Mouse (Mus musculus): ENCODE data around the gene Sfxn5. TPM values are rescaled to one million over a fixed set of nuclear protein-coding genes. Genes with fewer than 3 reads are reported as not detected.

Gene Sfxn5
- polyA plus RNA-seq, 1 experiment from 2014 or later: 8.0 TPM

DNA sequence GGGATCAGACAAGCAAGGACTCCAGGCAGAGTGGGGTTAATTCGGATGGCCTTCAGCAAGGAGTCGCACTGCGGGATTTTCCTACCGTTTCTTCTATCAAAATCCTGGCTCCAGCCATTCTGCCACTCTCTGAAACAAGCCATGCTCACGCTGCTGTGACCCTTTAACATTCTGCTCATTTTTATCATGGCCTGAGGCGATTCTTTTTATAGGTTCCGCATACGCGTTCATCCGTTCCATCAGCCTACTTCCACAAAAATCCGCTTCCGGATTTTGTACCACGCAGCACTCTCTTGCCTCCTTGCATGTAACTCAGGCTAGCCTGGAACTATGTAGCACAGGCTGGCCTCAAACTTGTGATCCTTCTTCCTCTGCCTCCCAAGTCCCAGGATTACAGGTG lies 510 bp upstream of the Sfxn5 start:
- ATAC-seq (peak; percentile 0; the same call in 1 of the 2 replicates), DNase-seq (ENCODE audit: low spot score) (peak; percentile 55)
- Histone ChIP-seq H3K27me3 (replicated peaks; ENCODE audit: insufficient read depth, low read length) (no peaks in the 10 kb centered on the region), H3K4me3 (ENCODE audit: low read depth, low read length) (peak overlapping the region; percentile 68), H3K27ac (ENCODE audit: low read length) (no peak overlapping the region), H3K4me2 (replicated peaks; ENCODE audit: low read depth, low read length) (peak overlapping the region; percentile 91), H3K9me3 (ENCODE audit: low read length) (no peaks in the 10 kb centered on the region), H3K4me1 (ENCODE audit: insufficient read depth, low read depth, low read length) (peaks cover 4% of the 10 kb centered on the region; the same call in 1 of the 2 replicates), H3K9ac (replicated peaks; ENCODE audit: low read depth) (0 out of 2 replicates have a peak overlapping the region, but pooled peaks have one; percentile 26), H3K36me3 (ENCODE audit: insufficient read depth, low read length) (no peaks in the 10 kb centered on the region)
- WGBS: under 1% methylated on average over 13 of the region's 13 CpGs
- TF ChIP-seq EP300 (IDR thresholded peaks at IDR 0.05) (no peak), CTCF (IDR thresholded peaks at IDR 0.05) (no peak)

DNA sequence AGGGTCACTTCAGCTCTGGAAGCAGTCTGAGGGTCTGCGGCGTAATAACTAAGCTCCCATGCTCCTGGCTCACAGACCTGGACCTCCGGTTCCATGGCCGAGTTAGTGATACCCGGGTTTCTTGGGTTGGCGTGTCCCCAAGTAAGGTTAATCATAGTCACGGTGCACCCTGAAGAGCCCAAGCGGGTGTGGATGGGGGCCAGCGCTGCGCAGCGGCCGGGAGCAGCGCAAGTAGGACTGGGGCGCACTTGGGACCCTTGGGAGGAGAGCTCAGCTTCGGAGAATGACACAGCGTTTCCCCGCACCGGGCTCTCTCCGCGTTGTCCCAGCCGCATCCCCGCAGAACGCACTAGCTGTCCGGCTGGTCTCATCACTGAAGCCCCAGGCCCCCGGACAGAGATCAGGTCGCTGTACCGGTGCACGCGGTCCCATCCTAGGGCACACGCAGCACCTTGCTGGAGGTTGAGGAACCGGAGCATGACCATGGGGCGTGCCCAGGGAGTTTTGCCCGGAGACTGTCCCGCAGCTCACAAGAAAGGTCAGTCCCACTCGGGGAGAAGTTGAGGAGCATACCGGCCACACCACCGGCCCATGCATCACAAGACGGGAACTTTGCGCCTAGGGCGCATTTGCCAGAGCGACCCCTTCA lies 747 bp downstream of the Sfxn5 start:
- Histone ChIP-seq H3K4me1 (ENCODE audit: insufficient read depth, low read depth, low read length) (peaks cover 4% of the 10 kb centered on the region; the same call in 1 of the 2 replicates), H3K9ac (replicated peaks; ENCODE audit: low read depth) (peak overlapping the region; percentile 65), H3K4me2 (replicated peaks; ENCODE audit: low read depth, low read length) (peak overlapping the region; percentile 91), H3K4me3 (ENCODE audit: low read depth, low read length) (peak overlapping the region; percentile 68), H3K27me3 (replicated peaks; ENCODE audit: insufficient read depth, low read length) (no peaks in the 10 kb centered on the region), H3K9me3 (ENCODE audit: low read length) (no peaks in the 10 kb centered on the region), H3K27ac (ENCODE audit: low read length) (no peak overlapping the region), H3K36me3 (ENCODE audit: insufficient read depth, low read length) (no peaks in the 10 kb centered on the region)
- ATAC-seq (peak; percentile 16), DNase-seq (ENCODE audit: low spot score) (peak; percentile 19)
- no peak for TF ChIP-seq EP300 (IDR thresholded peaks at IDR 0.05)
- TF ChIP-seq CTCF (IDR thresholded peaks at IDR 0.05): 0 out of 2 replicates have a peak, but pooled peaks have one; percentile 1
- WGBS: under 1% methylated on average over 41 of the region's 41 CpGs

DNA sequence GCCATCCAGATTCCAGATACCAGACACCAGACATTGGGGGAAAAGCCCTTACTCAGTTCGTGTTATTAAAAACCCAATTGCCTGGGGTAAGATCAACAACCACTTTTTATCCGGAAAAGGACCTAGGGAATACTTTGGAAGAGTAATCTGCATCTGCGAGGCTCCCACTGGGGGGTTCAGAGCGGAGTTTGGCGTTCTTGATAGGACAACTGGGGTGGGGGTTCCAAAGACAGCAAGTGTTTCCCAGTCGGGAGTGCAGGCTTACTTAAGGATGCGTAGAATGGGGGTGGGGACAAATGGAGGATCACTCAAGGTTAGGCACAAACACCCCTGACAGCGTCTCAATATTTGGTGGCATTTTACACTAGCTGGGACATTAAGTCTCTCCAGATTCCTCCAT lies 1.5 kb downstream of the Sfxn5 start:
- ATAC-seq (no peak), DNase-seq (ENCODE audit: low spot score) (no peak)
- H3K36me3 ChIP-seq (ENCODE audit: insufficient read depth, low read length): no peaks in the 10 kb centered on the region
- peak overlapping the region; percentile 91; the same call in 1 of the 2 replicates for H3K4me2 ChIP-seq (replicated peaks; ENCODE audit: low read depth, low read length)
- 15% methylated on average over 8 of the region's 8 CpGs for WGBS
- H3K9me3 ChIP-seq (ENCODE audit: low read length): no peaks in the 10 kb centered on the region
- no peak overlapping the region for H3K4me3 ChIP-seq (ENCODE audit: low read depth, low read length)
- peaks cover 4% of the 10 kb centered on the region; the same call in 1 of the 2 replicates for H3K4me1 ChIP-seq (ENCODE audit: insufficient read depth, low read depth, low read length)
- no peak overlapping the region for H3K9ac ChIP-seq (replicated peaks; ENCODE audit: low read depth)
- TF ChIP-seq CTCF (IDR thresholded peaks at IDR 0.05) (no peak), EP300 (IDR thresholded peaks at IDR 0.05) (no peak)
- H3K27ac ChIP-seq (ENCODE audit: low read length): no peak overlapping the region
- no peaks in the 10 kb centered on the region for H3K27me3 ChIP-seq (replicated peaks; ENCODE audit: insufficient read depth, low read length)

DNA sequence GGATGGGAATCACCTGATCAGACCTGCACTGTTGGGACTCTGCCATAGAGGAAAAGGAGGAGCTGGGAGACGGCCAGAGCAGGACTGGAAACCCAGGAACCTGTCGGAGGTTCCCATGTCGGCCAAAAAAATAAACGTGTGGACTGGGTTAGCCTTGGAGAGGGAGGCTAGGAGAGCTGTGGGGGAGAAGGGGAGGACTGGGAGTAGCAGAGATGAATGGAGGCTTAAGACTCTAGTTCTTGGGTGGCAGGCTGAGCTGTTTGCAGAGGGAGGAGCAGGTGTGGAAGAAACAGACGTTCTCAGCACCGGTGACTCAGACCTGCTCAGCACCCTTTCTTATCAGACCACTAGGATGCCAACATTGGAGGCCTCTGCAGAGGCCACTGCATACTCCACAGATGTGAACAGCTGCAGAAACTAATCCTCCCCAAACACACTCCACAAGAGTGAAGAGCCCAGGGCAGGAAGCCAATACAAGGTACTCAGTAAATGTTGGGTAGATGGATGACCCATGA lies 1.9 kb downstream of the Sfxn5 start:
- 0 out of 2 replicates have a peak overlapping the region, but pooled peaks have one; percentile 14 for H3K4me2 ChIP-seq (replicated peaks; ENCODE audit: low read depth, low read length)
- ATAC-seq (peak; percentile 23), DNase-seq (ENCODE audit: low spot score) (peak; percentile 77)
- peaks cover 4% of the 10 kb centered on the region; the same call in 1 of the 2 replicates for H3K4me1 ChIP-seq (ENCODE audit: insufficient read depth, low read depth, low read length)
- 23% methylated on average over 6 of the region's 6 CpGs for WGBS
- H3K9me3 ChIP-seq (ENCODE audit: low read length): no peaks in the 10 kb centered on the region
- H3K4me3 ChIP-seq (ENCODE audit: low read depth, low read length): no peak overlapping the region
- H3K9ac ChIP-seq (replicated peaks; ENCODE audit: low read depth): no peak overlapping the region
- TF ChIP-seq EP300 (IDR thresholded peaks at IDR 0.05) (no peak), CTCF (IDR thresholded peaks at IDR 0.05) (0 out of 2 replicates have a peak, but pooled peaks have one; percentile 5)
- H3K27ac ChIP-seq (ENCODE audit: low read length): no peak overlapping the region
- H3K36me3 ChIP-seq (ENCODE audit: insufficient read depth, low read length): no peaks in the 10 kb centered on the region
- H3K27me3 ChIP-seq (replicated peaks; ENCODE audit: insufficient read depth, low read length): no peaks in the 10 kb centered on the region

DNA sequence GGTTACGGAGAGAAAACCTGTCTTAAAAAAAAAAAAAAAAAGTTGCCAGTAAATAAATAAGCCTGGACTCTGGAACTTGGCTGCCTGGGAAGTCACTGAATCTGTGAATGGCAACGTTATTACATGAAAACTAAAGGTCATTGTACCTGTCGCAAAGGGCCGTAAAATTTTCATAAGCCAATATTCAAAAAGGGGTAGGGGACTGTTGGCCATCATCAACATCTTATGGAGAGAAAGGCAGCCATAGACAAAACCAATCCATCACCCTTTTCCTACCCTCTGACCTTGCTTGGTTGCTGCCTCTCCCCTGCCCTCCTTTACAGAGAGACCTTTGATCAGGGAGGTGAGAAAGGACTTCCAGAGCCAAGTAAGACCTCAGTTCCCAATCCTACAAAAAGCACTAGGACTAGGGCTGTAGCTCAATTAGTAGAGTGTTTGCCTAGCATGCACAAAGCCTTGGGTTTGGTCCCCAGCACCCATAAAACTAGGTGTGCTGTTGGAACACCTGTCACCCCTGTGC lies 3.5 kb downstream of the Sfxn5 start:
- Histone ChIP-seq H3K9me3 (ENCODE audit: low read length) (no peaks in the 10 kb centered on the region), H3K4me2 (replicated peaks; ENCODE audit: low read depth, low read length) (no peak overlapping the region), H3K4me3 (ENCODE audit: low read depth, low read length) (no peak overlapping the region), H3K27me3 (replicated peaks; ENCODE audit: insufficient read depth, low read length) (no peaks in the 10 kb centered on the region), H3K9ac (replicated peaks; ENCODE audit: low read depth) (no peak overlapping the region), H3K27ac (ENCODE audit: low read length) (no peak overlapping the region), H3K36me3 (ENCODE audit: insufficient read depth, low read length) (no peaks in the 10 kb centered on the region), H3K4me1 (ENCODE audit: insufficient read depth, low read depth, low read length) (peaks cover 4% of the 10 kb centered on the region; the same call in 1 of the 2 replicates)
- WGBS: 96% methylated on average over 4 of the region's 4 CpGs
- TF ChIP-seq EP300 (IDR thresholded peaks at IDR 0.05): no peak
- no peak for TF ChIP-seq CTCF (IDR thresholded peaks at IDR 0.05)
- ATAC-seq (no peak), DNase-seq (ENCODE audit: low spot score) (no peak)

DNA sequence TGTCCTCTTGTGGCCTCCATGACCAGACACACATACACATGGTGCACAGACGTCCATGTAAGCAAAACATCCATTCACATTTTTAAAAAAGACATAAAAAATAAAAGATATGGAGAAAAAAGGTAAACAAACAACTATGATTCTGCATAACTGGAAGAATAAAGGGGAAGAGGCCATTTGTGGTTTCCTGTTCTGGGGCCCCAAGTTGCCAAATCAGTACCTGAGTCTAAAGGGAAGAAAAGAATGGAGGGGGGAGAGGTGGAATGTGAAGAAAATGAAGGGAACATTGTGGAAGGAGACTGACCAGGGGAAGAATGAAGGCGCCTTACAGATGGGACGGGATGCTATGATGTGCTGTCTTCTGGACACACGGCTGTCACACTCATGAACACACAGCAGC lies 6.7 kb downstream of the Sfxn5 start:
- no peak overlapping the region for H3K4me3 ChIP-seq (ENCODE audit: low read depth, low read length)
- no peaks in the 10 kb centered on the region for H3K36me3 ChIP-seq (ENCODE audit: insufficient read depth, low read length)
- ATAC-seq: no peak
- no peak overlapping the region for H3K9ac ChIP-seq (replicated peaks; ENCODE audit: low read depth)
- no peaks in the 10 kb centered on the region for H3K9me3 ChIP-seq (ENCODE audit: low read length)
- WGBS: 76% methylated on average over 4 of the region's 4 CpGs
- no peaks in the 10 kb centered on the region for H3K27me3 ChIP-seq (replicated peaks; ENCODE audit: insufficient read depth, low read length)
- no peak for DNase-seq (ENCODE audit: low spot score)
- no peak overlapping the region for H3K27ac ChIP-seq (ENCODE audit: low read length)
- no peak overlapping the region for H3K4me2 ChIP-seq (replicated peaks; ENCODE audit: low read depth, low read length)
- no peak for TF ChIP-seq EP300 (IDR thresholded peaks at IDR 0.05)
- no peak for TF ChIP-seq CTCF (IDR thresholded peaks at IDR 0.05)
- H3K4me1 ChIP-seq (ENCODE audit: insufficient read depth, low read depth, low read length): no peaks in the 10 kb centered on the region
